Mouse (Mus musculus) cortical plate, adult 2 months (tissue): ENCODE data around the gene Rubcn.

Experiments used
- CTCF ChIP-seq: fragments of 200-500 bp; IDR thresholded peaks from 2 replicates; pipeline ENCODE4 v1.5.1; 2011; ENCODE audit warnings: mild to moderate bottlenecking, control low read depth, low read length; ENCODE audit not compliant: insufficient read depth; ENCODE audit errors: extremely low read depth
- POLR2A ChIP-seq: fragments of 200-500 bp; IDR thresholded peaks from 2 replicates; pipeline ENCODE4 v1.6.1; 2011; ENCODE audit warnings: mild to moderate bottlenecking, low read length, control low read depth; ENCODE audit not compliant: insufficient read depth; ENCODE audit errors: extremely low read depth

DNA sequence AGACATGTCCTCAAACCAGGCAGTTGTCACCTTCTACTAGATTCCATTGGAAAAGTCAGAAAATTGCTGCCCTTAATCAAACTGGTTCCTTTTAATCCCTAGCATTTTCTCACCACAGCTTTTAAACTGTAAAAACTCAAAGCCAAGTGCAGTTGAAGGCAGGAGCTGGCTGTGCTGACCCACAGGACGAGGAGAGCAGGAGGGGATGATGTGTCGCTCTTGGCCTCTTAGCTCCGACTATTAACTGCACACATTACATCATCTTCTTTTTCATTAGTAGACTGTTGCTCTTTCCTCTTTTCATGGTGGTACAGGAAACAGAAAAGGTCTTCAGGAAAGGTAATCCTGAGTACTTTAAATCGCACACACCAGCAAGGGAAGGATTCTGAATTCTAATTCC is 19.2 kb downstream of the Rubcn start:
- no peak for TF ChIP-seq POLR2A
- TF ChIP-seq CTCF = no peak
